Mouse (Mus musculus) brown adipose tissue, adult 24 weeks (tissue): ENCODE measurements at regions not wholly inside any gene's neighbourhood (a gene's known extent, or its start where the extent isn't known, plus 50 kb on each side); places are given as distances from the start of the nearest gene placed in this dataset.
"Not testable (repeated sequence)": the region's sequence is repeated elsewhere in the genome, so short reads cannot be mapped to it uniquely, and the experiment has no call there.

Experiments
- H3K27ac ChIP-seq: fragments of 200-500 bp; replicated peaks from 2 replicates; pipeline ENCODE4 v1.5.1; 2012; ENCODE audit warnings: low read depth, mild to moderate bottlenecking, low read length
- H3K4me1 ChIP-seq: fragments of 200-500 bp; 2 replicates; pipeline ENCODE4 v1.6.1; 2012; ENCODE audit warnings: low read length, mixed read lengths; ENCODE audit not compliant: control insufficient read depth, insufficient read depth, insufficient read length
- H3K4me3 ChIP-seq: fragments of 200-500 bp; 2 replicates; pipeline ENCODE4 v1.5.1; 2012; ENCODE audit warnings: low read depth, mild to moderate bottlenecking, low read length, moderate library complexity; ENCODE audit not compliant: insufficient read depth

DNA sequence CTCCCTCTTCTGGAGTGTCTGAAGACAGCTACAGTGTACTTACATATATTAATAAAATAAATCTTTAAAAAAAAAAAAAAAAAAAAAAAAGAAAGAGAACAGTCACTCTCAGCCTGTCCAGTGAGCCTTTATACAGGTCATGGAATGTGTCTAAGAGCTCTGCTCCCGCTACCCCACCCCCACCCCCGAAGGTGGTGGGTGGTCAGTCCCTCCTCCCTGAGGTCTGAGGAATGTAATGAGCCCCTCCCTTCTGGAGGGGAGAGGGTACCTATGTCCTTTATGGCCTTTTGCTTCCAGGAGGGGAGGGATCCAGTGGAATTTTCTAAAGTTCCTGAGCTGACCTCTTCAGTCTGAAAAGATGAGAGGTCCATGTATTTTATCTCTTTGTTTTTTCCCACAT lies 82.3 kb upstream of the Thsd7a start:
- H3K27ac ChIP-seq = no peak overlapping the region
- H3K4me1 ChIP-seq = no peaks in the 10 kb centered on the region
- H3K4me3 ChIP-seq = no peak overlapping the region

DNA sequence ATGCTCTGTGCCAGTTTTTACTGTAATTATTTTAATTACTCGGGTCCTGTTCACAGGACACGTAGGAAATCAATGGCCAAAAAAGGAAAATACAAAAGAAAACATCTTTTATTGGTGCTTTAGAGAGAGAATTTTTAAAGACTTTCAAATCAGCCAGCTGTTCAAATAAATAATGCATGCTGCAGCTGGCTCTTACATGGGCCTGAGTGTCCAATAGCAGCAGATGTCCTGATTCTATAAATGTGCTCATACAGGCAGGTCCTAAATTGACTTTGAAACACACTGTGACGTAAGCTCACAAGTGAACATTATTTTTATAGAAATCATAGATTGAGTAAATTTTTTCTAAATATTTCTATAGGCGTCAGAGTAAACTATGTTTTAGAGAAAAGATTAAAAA lies 78.5 kb upstream of the Thsd7a start:
- H3K4me1 ChIP-seq = no peaks in the 10 kb centered on the region
- H3K4me3 ChIP-seq = no peak overlapping the region
- H3K27ac ChIP-seq = no peak overlapping the region

DNA sequence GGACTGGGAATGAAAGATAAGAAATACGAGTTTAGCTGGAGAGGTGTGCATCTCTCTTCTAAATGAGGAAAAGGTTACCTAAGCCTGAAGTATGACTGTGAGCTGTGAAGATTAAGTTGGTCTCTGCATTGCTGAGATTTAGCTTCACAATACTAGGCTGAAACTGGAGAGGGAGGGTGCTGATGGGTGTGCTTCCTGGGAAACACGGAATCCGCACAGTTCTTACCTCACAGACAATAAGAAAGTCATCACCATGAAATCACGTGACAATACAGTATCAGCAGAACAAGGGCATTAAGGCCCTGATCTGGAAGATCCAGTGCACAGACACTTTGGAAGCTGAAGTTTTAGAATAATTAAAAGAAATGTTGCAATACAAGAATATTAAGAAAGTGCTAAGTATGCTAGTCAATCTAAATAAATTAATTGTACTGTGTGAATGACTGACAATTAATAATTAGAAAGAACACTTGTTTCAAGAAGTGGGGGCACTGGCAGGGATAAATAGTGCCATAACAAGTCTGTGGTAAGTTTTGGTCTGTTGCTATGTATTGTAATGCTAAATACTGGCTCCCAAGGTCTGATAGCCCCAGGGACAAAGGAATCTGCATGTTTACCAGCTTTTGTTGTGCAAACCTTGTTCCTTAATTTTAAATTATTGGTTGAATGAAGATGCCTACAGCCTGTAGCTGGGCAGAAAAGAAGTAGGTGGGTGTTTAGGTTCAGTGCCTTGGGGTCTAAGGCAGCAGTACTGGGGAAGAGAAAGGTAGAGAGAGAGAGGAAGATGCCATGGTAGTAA lies 66.0 kb upstream of the Thsd7a start:
- Histone ChIP-seq H3K4me3 (no peak overlapping the region), H3K27ac (no peak overlapping the region), H3K4me1 (no peaks in the 10 kb centered on the region)

- H3K4me3 ChIP-seq, H3K4me1 ChIP-seq, H3K27ac ChIP-seq: not testable (repeated sequence)
Observed at GRCm38 (mm10) chr6:12813781-12814180, 64.6 kb upstream of the Thsd7a start.

GRCm38 (mm10) chr6:12812467-12812866 lies 63.3 kb upstream of the Thsd7a start:
- Histone ChIP-seq H3K27ac (no peak overlapping the region), H3K4me3 (no peak overlapping the region), H3K4me1 (no peaks in the 10 kb centered on the region)

GRCm38 (mm10) chr6:12812036-12812435 lies 62.8 kb upstream of the Thsd7a start:
- H3K4me1 ChIP-seq = no peaks in the 10 kb centered on the region
- no peak overlapping the region for H3K27ac ChIP-seq
- no peak overlapping the region for H3K4me3 ChIP-seq

- Histone ChIP-seq H3K4me1 (no peaks in the 10 kb centered on the region), H3K27ac (no peak overlapping the region), H3K4me3 (no peak overlapping the region)
Observed at GRCm38 (mm10) chr6:12809601-12810000, 60.4 kb upstream of the Thsd7a start.
